Mouse (Mus musculus) CD4-positive helper T cell, adult 2 months (primary cell): Measurements from ENCODE around the gene Sh3bp5.

ENCODE experiments used
- DNase-seq: peaks from one replicate; pipeline ENCODE4 v3.0.0-alpha.2; 2012; ENCODE audit warnings: low read depth, missing footprints, low spot score

Gene Sh3bp5

GRCm38 (mm10) chr14:31433851-31434360 is 2.0 kb downstream of the Sh3bp5 start:
- DNase-seq = no peak

- DNase-seq = peak; percentile 68
Observed at GRCm38 (mm10) chr14:31433126-31433525, 2.8 kb downstream of the Sh3bp5 start.

DNA sequence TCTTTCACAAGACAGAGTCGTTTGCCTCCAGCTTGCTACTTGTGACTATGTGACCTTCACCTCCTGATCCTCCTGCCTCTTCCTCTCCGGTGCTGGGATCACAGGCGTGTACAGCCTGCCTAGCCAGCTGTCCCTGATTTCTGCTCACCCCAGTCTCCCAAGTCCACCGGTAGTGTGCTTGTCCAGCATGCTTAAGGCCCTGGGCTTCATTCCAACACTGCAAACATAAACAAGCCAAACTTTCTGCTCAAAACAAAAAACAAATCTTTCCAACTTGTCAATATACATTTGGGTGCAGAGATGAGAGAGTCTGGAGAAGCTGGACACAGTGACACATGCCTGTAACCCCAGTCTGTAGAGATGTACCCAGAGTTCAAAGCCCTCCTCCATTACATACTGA is 3.5 kb downstream of the Sh3bp5 start:
- no peak for DNase-seq

DNA sequence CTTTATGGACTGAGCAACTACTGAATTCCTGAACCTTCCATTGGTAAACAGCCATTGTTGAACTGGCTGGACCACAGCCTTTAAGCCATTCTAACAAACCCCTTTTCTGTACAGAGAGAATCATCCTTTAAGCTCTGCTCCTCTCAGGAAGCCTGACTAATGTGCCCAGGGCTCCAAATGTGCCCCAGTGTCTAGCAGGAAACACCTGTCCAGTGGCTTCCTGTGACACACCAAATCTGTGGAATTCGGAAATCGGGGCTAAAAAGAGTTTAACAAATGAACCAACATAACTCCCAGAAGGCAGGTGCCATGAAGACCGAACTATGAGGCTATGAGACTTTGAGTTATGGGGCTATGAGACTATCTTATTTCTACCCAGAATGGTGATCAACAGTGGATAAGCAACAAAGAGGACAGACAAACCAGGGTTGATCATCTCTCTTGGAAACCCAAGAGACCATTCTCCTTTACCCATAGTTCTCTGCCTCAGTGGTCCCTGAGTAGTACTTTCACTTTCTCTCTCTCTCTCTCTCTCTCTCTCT is 4.0 kb downstream of the Sh3bp5 start:
- DNase-seq = peak; percentile 23

DNA sequence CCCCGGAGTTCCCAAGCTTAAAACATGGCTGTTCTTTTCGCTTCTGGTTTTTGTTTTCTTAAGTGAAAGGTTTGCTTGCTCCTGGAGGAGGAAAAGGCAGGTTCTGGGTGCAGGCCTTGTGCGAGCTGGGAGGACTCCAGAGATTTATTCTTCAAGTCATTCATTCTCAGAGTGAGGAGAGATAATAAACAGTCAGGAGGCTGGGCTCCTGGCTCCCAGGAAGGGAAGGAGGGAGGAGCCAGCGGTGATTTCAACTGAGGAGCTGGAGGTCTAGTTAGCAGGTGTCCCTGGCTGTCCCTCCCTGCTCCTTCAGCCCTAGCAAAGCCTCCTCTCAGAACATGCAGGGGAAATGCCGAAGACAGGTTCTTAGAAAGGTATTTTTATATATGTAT is 6.9 kb downstream of the Sh3bp5 start:
- DNase-seq = no peak

GRCm38 (mm10) chr14:31428211-31429003 is 7.5 kb downstream of the Sh3bp5 start:
- no peak for DNase-seq

- no peak for DNase-seq
Observed at GRCm38 (mm10) chr14:31422961-31423791, 12.7 kb downstream of the Sh3bp5 start.

- DNase-seq = no peak
Observed at GRCm38 (mm10) chr14:31422395-31422794, 13.5 kb downstream of the Sh3bp5 start.

- DNase-seq = no peak
Observed at GRCm38 (mm10) chr14:31421509-31422295, 14.2 kb downstream of the Sh3bp5 start.

- no peak for DNase-seq
Observed at GRCm38 (mm10) chr14:31420985-31421384, 14.9 kb downstream of the Sh3bp5 start.

- DNase-seq = no peak
Observed at GRCm38 (mm10) chr14:31420562-31420961, 15.3 kb downstream of the Sh3bp5 start.

- no peak for DNase-seq
Observed at GRCm38 (mm10) chr14:31420135-31420534, 15.7 kb downstream of the Sh3bp5 start.

DNA sequence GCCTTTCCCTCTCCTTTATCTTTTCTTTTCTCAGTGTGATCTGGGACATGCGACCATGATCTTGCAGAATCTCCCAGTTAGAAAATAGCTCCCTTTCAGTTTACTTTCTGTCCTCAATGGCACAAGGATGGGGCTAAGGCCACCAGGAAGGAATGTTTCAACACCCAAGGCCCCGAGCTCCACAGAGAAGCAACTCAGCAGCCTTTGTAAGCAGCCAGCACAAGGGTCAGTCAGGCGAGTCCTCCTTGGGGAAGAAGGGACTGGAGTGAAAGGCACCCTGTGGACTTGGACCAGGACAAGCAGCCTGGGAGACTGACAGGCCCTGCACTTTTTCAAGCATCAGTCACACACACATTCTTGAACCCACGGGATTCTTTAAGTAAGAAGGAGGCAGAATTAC is 16.6 kb downstream of the Sh3bp5 start:
- no peak for DNase-seq

- no peak for DNase-seq
Observed at GRCm38 (mm10) chr14:31416835-31417549, 18.9 kb downstream of the Sh3bp5 start.

GRCm38 (mm10) chr14:31416411-31416810 is 19.5 kb downstream of the Sh3bp5 start:
- DNase-seq = no peak

DNA sequence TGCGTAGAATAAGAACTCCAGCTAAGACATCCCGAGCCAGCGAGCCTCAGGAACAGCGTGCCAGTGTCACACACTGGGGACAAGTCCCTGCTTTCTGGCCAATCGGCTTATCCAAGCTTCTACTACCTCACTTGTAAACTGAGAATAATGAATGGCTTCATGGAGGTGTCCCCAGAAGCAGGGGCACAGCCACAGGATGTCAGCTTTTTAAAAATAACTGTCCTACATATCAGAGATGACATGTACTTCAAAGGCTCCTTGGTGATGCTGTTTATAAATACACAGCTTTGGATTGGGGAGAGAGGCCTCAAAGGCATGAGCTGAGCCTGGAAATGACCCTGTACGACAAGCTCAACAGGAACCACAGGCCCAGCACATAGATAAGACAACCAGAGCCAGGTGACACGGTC is 20.9 kb downstream of the Sh3bp5 start:
- no peak for DNase-seq

- peak; percentile 47 for DNase-seq
Observed at GRCm38 (mm10) chr14:31414235-31414966, 21.5 kb downstream of the Sh3bp5 start.

DNA sequence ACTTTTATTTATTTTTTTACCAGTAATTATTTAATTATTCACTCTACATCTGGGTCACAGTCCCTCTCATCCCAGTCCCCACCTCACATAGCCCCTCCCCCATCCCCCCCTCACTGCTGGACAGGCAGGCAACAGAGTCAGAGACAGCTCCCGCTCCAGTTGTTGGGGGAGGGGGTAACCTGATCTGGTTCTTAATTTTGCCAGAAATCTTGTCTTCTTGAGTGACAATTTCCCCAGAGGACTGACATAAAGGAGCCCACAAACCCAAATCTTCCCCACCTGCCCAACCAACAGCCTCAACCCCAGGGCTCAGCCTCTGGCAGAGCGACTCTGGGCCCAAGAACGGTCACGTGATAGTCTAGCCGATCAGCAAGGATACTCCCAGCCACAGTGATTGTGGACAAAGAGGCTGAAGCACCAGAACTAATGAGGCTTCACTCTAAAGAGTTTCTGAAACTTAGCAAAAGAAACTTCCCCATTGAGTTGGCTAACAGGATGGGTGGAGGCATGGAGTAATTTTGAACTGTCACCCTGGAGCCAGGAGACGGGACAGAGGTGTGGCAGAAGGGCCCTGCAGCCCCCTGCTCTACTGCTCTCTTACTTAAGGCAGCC is 22.3 kb downstream of the Sh3bp5 start:
- no peak for DNase-seq

DNA sequence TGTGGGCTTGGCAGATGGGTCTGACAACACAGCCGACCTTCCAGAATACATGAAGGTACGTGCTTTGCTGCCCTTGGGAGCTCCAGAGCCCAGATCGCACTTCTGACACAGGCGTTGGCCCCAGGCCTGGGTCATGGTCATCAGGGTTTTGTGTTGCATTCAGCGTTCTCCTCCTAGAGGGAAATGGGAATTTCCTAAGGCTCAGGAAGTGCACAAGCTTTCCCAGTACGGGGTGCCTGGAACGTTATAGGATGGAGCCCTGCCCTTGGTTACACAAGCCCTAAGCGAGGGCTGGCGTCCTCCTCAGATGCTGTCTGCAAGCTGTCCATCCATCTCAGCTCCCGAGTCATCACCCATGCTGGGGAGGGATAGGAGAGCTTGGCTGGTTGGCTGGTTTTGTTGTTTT is 23.2 kb downstream of the Sh3bp5 start:
- no peak for DNase-seq

- DNase-seq = no peak
Observed at GRCm38 (mm10) chr14:31410737-31411136, 25.1 kb downstream of the Sh3bp5 start.
